Mouse (Mus musculus) urinary bladder, adult 2 months (tissue): ENCODE results near the gene Mcoln1. TPM values are rescaled to one million over a fixed set of nuclear protein-coding genes. Genes with fewer than 3 reads are reported as not detected.

Experiments used
- polyA plus RNA-seq: library from polyadenylated mRNA; depleted of rRNA; stranded (reverse); fragments of >200 nt; gene quantifications from 2 replicates; pipeline ENCODE4 v1.2.3, GENCODE M21; 2012; rRNA removed

The Mcoln1 gene
- polyA plus RNA-seq, 1 experiment = 125 TPM

Other genes starting within 250 kb of the Mcoln1 start
- 16.8 and 21.8 TPM in 2 replicates for gene Insr, start 220.8 kb upstream of the Mcoln1 start, polyA plus RNA-seq
- 0.37 and 0.65 TPM in 2 replicates for gene A430078G23Rik, start 147.0 kb upstream of the Mcoln1 start, polyA plus RNA-seq
- 34.0 and 36.5 TPM in 2 replicates for gene Arhgef18, start 107.5 kb upstream of the Mcoln1 start, polyA plus RNA-seq
- gene Pex11g, start 32.8 kb upstream of the Mcoln1 start, polyA plus RNA-seq = 8.5 and 11.1 TPM in 2 replicates
- gene Tex45, start 29.6 kb upstream of the Mcoln1 start, polyA plus RNA-seq = 0.15 and 0.26 TPM in 2 replicates
- gene Zfp358, start 7.3 kb upstream of the Mcoln1 start, polyA plus RNA-seq = 27.5 and 31.0 TPM in 2 replicates
- gene Pnpla6, start 14.9 kb downstream of the Mcoln1 start, polyA plus RNA-seq = 50.0 and 54.3 TPM in 2 replicates
- gene C330021F23Rik, start 67.5 kb downstream of the Mcoln1 start, polyA plus RNA-seq = 0.18 and 0.33 TPM in 2 replicates
- gene Camsap3, start 86.8 kb downstream of the Mcoln1 start, polyA plus RNA-seq = 13.3 and 16.1 TPM in 2 replicates
- gene Xab2, start 120.9 kb downstream of the Mcoln1 start, polyA plus RNA-seq = 45.0 and 54.9 TPM in 2 replicates
- 65.2 and 71.8 TPM in 2 replicates for gene Pet100, start 121.1 kb downstream of the Mcoln1 start, polyA plus RNA-seq
- gene Pcp2, start 125.1 kb downstream of the Mcoln1 start, polyA plus RNA-seq = not detected in 2 replicates
- 135 and 202 TPM in 2 replicates for gene Stxbp2, start 130.5 kb downstream of the Mcoln1 start, polyA plus RNA-seq
- gene Retn, start 155.3 kb downstream of the Mcoln1 start, polyA plus RNA-seq = 53.8 and 69.7 TPM in 2 replicates
- gene Mcemp1, start 165.3 kb downstream of the Mcoln1 start, polyA plus RNA-seq = 0.39 and 0.43 TPM in 2 replicates
- 4.6 and 9.2 TPM in 2 replicates for gene Fcor, start 171.9 kb downstream of the Mcoln1 start, polyA plus RNA-seq
- 26.9 and 29.5 TPM in 2 replicates for gene Trappc5, start 175.8 kb downstream of the Mcoln1 start, polyA plus RNA-seq
- 0.12 and 0.13 TPM in 2 replicates for gene Fcer2a, start 193.7 kb downstream of the Mcoln1 start, polyA plus RNA-seq
- gene Clec4g, start 220.2 kb downstream of the Mcoln1 start, polyA plus RNA-seq = 0.08 and 0.29 TPM in 2 replicates
- gene Cd209a, start 248.5 kb downstream of the Mcoln1 start, polyA plus RNA-seq = 7.0 and 8.5 TPM in 2 replicates